Mouse (Mus musculus) activated CD4-positive, CD25-positive, alpha-beta regulatory T cell (primary cell): ENCODE data around the gene Cyp2d22. TPM values are rescaled to one million over a fixed set of nuclear protein-coding genes. Genes with fewer than 3 reads are reported as not detected.

ENCODE experiments used
- polyA plus RNA-seq, 2 experiments: library from polyadenylated mRNA; unstranded; fragments of 100-300 nt; shearing (Covaris generic); gene quantifications; one replicate each; pipeline ENCODE4 v1.2.1; 2017

The Cyp2d22 gene
- polyA plus RNA-seq = 1 to 10 TPM; 3.4 to 5.0 TPM

DNA sequence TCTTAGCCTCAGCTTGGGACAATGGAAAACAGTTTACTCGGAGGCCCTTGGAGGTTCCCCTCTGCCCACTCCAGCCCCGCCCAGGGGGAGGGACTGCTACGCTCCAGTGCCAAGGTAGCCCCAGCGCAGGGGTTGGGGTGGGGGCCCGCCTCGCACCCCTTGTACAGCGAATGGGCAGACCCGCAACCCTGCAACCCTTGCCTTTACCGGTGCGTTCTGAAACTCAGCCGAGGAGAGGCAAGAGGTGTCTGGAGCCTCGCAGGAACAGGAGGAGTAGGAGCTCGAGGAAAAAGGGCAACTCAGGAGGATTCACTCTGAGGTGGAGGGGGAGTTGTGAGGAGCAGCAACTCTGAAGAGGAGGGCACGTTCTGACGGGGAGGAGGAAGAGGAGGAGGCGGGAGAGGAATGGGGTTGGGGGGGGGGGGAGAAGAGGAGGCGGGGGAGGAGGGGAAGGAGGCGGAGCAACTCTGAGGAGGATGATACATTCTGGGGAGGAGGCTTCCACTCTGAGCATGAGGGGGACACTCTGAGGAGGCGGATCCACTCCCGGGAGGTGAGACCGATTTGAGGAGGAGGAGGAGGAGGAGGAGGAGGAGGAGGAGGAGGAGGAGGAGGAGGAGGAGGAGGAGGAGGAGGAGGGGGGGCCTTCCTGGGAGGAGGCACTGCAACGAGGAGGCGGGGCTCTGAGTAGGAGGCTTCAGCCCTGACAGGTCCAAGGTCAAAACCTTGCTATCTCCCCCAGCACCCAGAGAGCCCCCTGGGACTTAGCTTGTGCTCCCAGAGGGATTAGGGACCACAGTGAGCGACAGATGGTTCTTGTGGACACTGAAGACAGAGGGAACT, at the start of gene Cyp2d22:
Gene Cyp2d22 (minus strand): TSS at position 390 of the 843 bp plus-strand sequence.

DNA sequence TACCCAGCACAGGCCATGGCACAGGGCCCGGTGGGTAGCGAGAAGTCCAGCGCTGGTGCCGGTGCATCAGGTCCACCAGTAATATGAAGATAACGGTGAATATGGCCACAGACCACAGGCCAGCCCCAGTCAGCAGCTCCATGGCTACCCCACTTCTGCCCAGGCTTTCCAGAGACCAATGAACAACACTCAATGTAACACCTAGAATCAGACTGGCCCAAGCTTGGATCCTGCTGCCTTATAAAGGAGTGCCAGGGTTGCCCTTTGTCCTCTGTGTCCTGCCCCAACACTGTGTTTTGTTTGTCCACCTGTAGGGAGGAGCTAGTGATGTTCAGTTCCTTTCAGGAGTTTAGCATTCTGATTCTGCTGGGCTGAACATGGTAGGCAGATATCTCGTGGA, 26.9 kb upstream of the Cyp2d22 start, which contains the start of gene Cyp2d10:
Gene Cyp2d10 (minus strand): TSS at position 215 of the 400 bp plus-strand sequence.

DNA sequence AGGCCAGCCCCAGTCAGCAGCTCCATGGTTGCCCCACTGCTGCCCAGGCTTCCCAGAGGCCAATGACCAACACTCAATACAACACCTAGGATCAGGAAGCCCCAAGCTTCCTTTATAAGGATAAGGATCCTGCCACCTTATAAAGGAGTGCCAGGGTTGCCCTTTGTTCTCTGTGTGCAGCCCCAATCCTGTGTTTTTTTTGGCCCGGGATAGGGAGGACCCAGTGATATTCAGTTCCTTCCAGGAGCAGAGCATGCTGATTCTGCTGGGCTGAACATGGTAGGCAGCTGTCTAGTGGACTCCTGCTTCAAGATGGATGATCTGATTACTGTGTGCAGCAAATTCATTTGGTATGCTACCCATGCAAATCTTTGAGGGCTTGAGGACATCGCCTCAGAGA, 13.9 kb upstream of the Cyp2d22 start, which contains the start of gene Cyp2d11:
Gene Cyp2d11 (minus strand): TSS at position 101 of the 400 bp plus-strand sequence.

DNA sequence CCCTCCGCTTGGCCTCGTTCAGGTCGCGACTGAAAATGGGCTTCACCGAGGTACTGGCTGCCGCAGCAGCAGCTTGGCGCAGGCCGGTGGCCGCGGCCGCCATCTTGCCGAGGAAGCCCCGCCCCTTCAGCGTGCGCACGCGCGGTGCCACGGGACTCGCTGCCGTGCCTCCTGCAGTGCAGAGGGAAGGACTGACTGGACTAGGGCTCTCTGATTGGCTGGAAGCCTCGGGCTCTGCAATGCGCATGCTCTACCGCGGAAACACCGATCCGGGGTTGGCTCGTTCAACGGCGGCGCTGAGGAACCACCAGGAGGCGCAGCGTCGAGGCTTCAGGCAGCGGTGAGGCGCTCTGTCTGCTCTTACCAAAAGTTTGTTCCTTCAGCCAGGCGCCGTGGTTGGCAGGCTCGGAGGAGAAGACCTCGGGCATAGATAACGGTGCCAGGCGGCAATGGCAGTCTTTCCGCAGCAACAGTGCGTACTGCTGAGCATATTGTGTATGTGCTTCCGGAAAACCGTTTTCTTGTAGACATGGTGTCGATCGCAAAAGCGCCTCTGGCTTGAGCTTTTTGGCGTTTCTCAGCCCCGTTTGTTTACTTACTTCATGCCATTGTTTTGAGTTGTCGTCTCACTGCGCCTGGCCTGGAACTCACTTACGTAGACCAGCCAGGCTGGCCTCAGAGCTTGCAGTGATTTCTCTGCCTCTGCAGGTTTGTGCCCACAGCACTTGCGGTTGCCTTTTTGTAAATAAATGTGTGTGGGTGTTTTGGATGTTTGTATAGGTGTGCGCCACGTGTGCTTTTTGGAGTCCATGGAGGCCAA, 25.7 kb downstream of the Cyp2d22 start, which contains the start of gene Ndufa6:
Gene Ndufa6 (minus strand): TSS at position 197 of the 820 bp plus-strand sequence.

DNA sequence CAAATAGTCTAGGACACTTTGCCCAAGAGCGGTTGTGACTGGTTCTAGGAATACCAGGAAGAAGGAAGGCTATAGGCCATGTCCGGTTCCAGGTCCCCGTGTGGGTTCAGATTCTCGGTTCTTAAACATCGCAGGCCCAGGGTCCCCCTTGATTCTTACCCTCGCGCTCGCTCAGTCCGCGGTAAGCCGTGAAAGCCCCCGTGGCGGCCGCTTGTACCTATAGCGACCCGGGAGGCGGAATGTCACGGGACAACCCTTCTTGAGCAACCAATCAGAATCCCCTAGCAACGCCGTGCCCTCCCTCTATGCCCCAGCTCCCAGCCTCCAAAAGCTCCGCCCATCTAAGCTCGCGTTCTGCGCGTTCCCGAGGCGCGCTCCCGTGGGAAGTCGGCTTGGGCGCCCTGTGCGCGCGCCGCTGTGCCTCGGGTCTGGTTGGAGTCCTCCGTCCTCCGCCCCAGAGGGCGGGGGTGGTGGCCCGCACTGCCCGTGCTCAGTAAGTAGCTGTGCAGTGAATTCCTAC, 41.4 kb downstream of the Cyp2d22 start, which contains the start of the genes Naga, Pheta2 and Smdt1:
Gene Naga (minus strand): TSS at position 333 of the 520 bp plus-strand sequence.
Gene Pheta2 (plus strand): TSS at position 350 of the 520 bp plus-strand sequence.
Gene Smdt1 (plus strand): TSS at position 367 of the 520 bp plus-strand sequence.

Other genes starting within 250 kb of the Cyp2d22 start
- 100 to 1,000 TPM in 1 of 2 experiments, 10 to 100 TPM in 1; 59.7 to 125 TPM for gene Srebf2, start 233.1 kb downstream of the Cyp2d22 start, polyA plus RNA-seq
- under 1 TPM; 0.20 to 0.25 TPM for gene Shisa8, start 167.4 kb downstream of the Cyp2d22 start, polyA plus RNA-seq
- 1 to 10 TPM; 4.7 to 6.4 TPM for gene Tnfrsf13c, start 155.9 kb downstream of the Cyp2d22 start, polyA plus RNA-seq
- gene Cenpm, start 135.5 kb downstream of the Cyp2d22 start, polyA plus RNA-seq = 10 to 100 TPM; 10.2 to 11.3 TPM
- gene 1500009C09Rik, start 127.9 kb downstream of the Cyp2d22 start, polyA plus RNA-seq = not detected
- gene Sept3, start 105.4 kb downstream of the Cyp2d22 start, polyA plus RNA-seq = under 1 TPM in 1 of 2 experiments, not detected in 1; 0.66 TPM
- gene Wbp2nl, start 81.3 kb downstream of the Cyp2d22 start, polyA plus RNA-seq = not detected
- 10 to 100 TPM; 47.9 to 63.9 TPM for gene Naga, start 41.3 kb downstream of the Cyp2d22 start, polyA plus RNA-seq
- gene Pheta2, start 41.3 kb downstream of the Cyp2d22 start, polyA plus RNA-seq = 10 to 100 TPM in 1 of 2 experiments, 1 to 10 TPM in 1; 3.2 to 11.3 TPM
- gene Smdt1, start 41.3 kb downstream of the Cyp2d22 start, polyA plus RNA-seq = 100 to 1,000 TPM; 231 to 276 TPM
- gene Ndufa6, start 25.9 kb downstream of the Cyp2d22 start, polyA plus RNA-seq = 100 to 1,000 TPM; 296 to 458 TPM
- gene Cyp2d11, start 13.8 kb upstream of the Cyp2d22 start, polyA plus RNA-seq = not detected
- gene Cyp2d10, start 26.9 kb upstream of the Cyp2d22 start, polyA plus RNA-seq = not detected
- under 1 TPM in 1 of 2 experiments, not detected in 1; 0.31 TPM for gene Cyp2d9, start 53.2 kb upstream of the Cyp2d22 start, polyA plus RNA-seq
- gene Cyp2d12, start 174.8 kb upstream of the Cyp2d22 start, polyA plus RNA-seq = under 1 TPM in 1 of 2 experiments, not detected in 1; 0.05 TPM
- not detected for gene Cyp2d34, start 240.7 kb upstream of the Cyp2d22 start, polyA plus RNA-seq